Mouse (Mus musculus) layer of hippocampus, adult 9-11 months (tissue): Measurements from ENCODE around the gene Ccdc18.
"Not testable (repeated sequence)": the region's sequence is repeated elsewhere in the genome, so short reads cannot be mapped to it uniquely, and the experiment has no call there.

ENCODE experiments used
- DNase-seq: peaks from one replicate; pipeline ENCODE4 v3.0.0; 2022

The Ccdc18 gene

DNA sequence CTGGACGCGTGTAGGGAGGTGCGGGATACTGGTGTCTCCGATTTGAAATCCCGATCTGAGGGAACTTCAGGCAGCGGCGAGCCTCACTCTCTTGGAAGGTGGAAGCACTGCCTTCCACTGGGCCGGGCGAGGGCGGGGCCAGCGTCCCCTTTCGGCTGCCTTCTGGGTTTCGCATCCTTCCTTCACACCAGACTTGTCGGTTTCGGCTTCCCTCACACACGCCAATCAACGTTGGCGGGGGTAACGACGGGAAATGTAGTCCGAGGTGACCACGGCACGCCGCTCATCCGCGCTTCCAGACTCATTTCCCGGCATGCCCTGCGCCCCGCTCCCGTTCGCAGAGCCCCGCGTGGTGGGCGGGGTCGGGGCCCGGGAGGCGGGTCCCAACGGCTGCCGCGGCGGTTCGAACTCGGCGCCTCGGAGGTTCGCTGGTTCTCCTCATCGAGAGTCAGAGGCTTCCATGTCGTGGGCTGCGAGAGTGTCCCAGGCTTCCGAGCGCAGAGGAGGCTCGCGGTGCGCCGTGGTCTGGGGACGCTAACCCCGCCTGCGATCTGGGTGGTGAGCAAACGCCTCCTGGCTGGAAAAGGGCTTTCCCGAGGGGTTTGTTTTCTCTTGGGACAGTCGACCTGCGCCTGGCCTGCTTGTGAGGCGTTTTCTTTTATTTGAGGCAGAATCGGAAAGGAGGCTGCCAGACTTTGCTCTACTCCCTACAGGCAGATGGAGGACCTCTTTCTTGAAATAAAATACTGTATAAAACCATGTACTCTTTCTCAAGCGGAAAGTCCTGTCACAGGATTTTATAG is at the start of gene Ccdc18, which contains the start of gene Tmed5:
Gene Ccdc18, plus strand, starts transcription at position 435 of the 803 bp plus-strand sequence.
Gene Tmed5, minus strand, starts transcription at position 180 of the 803 bp plus-strand sequence.
- DNase-seq = peak; percentile 97

GRCm38 (mm10) chr5:108085440-108085839 is 47.2 kb upstream of the Ccdc18 start:
- DNase-seq = no peak

- not testable (repeated sequence) for DNase-seq
Measured at GRCm38 (mm10) chr5:108092731-108093130, 39.9 kb upstream of the Ccdc18 start.

GRCm38 (mm10) chr5:108097676-108098075 is 35.0 kb upstream of the Ccdc18 start:
- DNase-seq = no peak

GRCm38 (mm10) chr5:108100196-108100595 is 32.5 kb upstream of the Ccdc18 start:
- no peak for DNase-seq

- no peak for DNase-seq
Measured at GRCm38 (mm10) chr5:108104306-108104705, 28.4 kb upstream of the Ccdc18 start.

DNA sequence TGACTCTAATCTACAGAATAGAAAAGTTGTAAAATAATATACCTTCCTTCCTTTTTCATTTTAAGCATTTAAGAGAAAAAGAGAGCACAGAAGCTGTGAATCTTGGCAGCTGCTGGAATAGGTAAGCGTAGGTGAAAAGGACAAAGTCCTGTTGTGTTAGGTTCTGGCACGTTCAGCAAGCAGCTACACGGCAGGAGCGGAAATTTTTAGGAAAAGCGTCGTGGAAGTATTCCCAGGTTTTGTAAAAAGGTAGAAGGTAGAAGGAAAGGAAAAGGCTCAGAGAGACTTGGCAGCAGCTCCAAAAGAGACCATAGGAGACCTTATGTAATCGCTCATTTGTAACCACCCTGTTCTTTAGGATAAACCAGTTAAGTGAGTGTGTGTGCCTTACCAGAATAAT is 23.3 kb upstream of the Ccdc18 start:
- DNase-seq = no peak

DNA sequence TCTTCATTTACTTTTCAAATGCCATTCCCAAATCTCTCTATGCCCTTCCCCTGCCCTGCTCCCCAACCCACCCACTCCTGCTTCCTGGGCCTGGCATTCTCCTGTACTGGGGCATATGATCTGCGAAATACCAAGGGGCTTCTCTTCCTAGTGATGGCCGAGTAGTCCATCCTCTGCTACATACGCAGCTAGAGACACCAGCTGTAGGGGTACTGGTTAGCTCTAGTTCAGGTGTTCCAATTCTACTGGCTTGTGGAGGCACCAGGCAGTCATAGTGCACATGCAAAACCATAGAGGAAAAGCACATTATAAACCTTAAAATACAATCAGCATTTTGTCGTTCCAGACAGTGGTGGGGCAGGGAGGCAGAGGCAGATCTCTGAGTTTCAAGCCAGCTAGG is 15.0 kb upstream of the Ccdc18 start:
- DNase-seq = no peak

- no peak for DNase-seq
Measured at GRCm38 (mm10) chr5:108120221-108120900, 12.3 kb upstream of the Ccdc18 start.

- DNase-seq = no peak
Measured at GRCm38 (mm10) chr5:108131849-108132440, 730 bp upstream of the Ccdc18 start.

DNA sequence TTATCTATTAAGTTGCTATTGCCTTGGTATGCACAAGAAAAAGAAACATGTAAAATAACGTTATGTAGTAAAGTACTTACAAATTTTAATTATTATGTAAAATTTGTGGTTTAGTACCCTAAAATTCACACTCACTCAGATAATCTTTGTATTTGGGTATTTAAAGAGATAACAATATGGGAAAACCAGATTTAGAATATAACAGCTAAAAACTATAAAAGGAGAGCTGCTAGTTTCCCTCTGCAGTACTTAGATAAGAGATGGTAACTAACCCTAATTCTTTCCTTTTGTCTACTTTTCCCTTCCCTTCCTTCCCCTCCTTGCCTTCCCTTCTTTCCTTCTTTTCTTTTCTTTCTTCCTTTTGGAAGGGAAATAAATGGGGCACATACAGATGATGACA is 19.9 kb downstream of the Ccdc18 start:
- DNase-seq = no peak

- no peak for DNase-seq
Measured at GRCm38 (mm10) chr5:108160796-108161195, 28.1 kb downstream of the Ccdc18 start.

- DNase-seq = no peak
Measured at GRCm38 (mm10) chr5:108163695-108164094, 31.0 kb downstream of the Ccdc18 start.

DNA sequence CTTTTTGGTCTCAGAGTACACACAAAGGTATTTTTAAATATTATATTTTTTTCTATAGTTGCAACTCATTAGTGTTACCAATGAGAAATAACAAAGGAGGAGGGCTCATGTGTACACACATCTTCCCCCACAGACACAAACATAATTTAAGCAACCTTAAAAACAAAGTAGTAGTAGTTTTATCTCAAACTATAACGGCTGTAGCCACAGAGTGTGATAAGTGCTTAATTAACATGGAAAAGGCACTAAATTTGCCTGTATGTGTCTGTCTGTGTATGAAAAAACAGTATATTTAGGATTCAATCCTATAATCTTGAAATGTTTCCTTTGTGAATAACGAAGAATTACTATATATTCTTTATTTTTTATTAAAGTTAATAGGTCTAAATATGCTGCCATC is 51.4 kb downstream of the Ccdc18 start:
- no peak for DNase-seq

- DNase-seq = no peak
Measured at GRCm38 (mm10) chr5:108188967-108189366, 56.3 kb downstream of the Ccdc18 start.

- no peak for DNase-seq
Measured at GRCm38 (mm10) chr5:108206008-108206407, 73.3 kb downstream of the Ccdc18 start.

GRCm38 (mm10) chr5:108211512-108211911 is 78.8 kb downstream of the Ccdc18 start:
- DNase-seq = no peak

GRCm38 (mm10) chr5:108214928-108215327 is 82.3 kb downstream of the Ccdc18 start:
- DNase-seq = no peak

DNA sequence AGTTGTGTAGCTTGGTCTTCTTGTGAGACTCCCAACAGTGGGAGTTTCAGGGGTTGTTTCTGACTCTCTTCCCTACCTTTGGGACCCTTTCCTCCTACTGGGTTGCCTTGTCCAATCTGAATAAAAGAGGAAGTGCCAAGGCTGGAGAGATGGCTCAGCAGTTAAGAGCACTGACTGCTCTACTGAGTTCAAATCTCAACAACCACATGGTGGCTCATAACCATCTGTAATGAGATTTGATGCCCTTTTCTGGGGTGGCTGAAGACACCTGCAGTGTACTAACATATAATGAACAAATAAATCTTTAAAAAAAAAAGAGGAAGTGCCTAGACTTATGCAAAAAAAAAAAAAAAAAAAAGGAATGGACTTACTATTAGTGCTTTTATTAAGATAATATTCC is 91.4 kb downstream of the Ccdc18 start:
- DNase-seq = no peak

DNA sequence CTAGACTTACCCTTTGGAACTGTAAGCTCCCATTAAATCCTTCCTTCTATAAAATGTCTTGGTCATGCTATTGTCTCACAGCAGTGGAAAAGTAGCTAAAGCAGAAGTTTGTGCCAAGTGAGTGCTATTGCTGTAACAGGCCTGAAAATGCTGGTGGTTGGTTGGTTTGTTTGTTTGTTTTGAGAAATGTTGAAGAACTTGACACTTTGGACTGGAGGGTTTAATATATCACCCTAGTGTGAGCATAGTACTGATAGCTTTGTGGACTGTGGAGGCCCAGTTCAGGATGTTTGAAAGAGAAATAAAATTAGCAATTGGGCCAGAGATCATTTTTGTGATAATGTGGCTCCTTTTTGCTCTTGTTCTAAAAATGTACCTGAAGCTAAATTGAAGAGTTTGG is 93.5 kb downstream of the Ccdc18 start:
- no peak for DNase-seq

DNA sequence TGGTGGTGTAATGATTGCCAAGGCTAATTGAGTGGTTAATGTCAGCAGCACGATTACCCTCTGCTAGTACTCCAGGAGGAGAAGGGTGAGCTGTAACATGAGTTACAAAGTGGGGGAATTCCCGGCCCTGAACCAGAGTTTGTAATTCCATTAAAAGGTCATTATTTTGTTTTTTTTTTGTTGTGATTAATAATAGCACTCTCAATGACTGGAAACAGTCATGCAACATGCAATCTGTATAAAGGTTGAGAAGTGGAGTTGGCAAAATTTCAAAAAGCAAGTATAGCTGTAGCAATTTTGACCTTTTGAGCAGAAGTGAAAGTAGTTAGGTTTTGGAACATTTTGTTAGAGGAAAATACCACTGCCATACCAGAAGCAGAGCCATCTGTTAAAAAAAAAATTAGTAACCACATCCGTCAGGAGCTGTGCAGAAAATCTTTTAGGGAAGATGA is 113.7 kb downstream of the Ccdc18 start:
- DNase-seq = peak; percentile 7

- DNase-seq = no peak
Measured at GRCm38 (mm10) chr5:108250033-108250432, 117.4 kb downstream of the Ccdc18 start.

- DNase-seq = no peak
Measured at GRCm38 (mm10) chr5:108255259-108255658, 122.6 kb downstream of the Ccdc18 start.

DNA sequence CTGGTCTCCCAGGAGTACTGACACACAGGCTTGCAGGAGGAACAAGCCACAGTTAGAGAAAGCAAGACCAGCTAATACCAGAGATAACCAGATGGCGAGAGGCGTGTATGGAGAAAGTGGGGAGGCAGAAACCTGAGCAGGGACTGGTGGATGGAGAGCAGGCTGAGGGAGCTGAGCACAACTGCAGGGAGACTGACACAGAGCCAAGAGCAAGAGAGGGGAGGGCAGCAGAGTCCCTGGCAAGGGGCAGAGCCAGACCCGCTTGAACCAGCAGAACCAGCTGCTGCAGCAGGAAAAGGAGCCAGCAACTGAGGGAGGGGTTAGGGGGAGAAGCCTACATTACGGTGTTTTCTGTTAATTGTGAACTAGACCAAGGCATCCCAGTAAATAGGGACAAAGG is 130.0 kb downstream of the Ccdc18 start:
- DNase-seq = peak; percentile 66
